Mouse (Mus musculus): Measurements from ENCODE around the gene Palm2. TPM values are rescaled to one million over a fixed set of nuclear protein-coding genes. Genes with fewer than 3 reads are reported as not detected.

Palm2 gene
- polyA plus RNA-seq, 1 experiment: 7.7 TPM

- TF ChIP-seq POLR2A (IDR thresholded peaks at IDR 0.05; ENCODE audit: borderline replicate concordance, extremely low read depth, insufficient read depth, insufficient read length, poor library complexity, severe bottlenecking): no peak
- no peak for TF ChIP-seq CTCF (IDR thresholded peaks at IDR 0.05; ENCODE audit: borderline replicate concordance, extremely low read depth, insufficient read depth, insufficient read length)
- no peak for DNase-seq (ENCODE audit: low read depth)
These were observed 309.4 kb downstream of the Palm2 start for GRCm38 (mm10) chr4:57743325-57743929.

- no peak for DNase-seq (ENCODE audit: low read depth)
- no peak for TF ChIP-seq POLR2A (IDR thresholded peaks at IDR 0.05; ENCODE audit: borderline replicate concordance, extremely low read depth, insufficient read depth, insufficient read length, poor library complexity, severe bottlenecking)
- no peak for TF ChIP-seq CTCF (IDR thresholded peaks at IDR 0.05; ENCODE audit: borderline replicate concordance, extremely low read depth, insufficient read depth, insufficient read length)
These were observed 316.6 kb downstream of the Palm2 start for GRCm38 (mm10) chr4:57750651-57751050.

DNA sequence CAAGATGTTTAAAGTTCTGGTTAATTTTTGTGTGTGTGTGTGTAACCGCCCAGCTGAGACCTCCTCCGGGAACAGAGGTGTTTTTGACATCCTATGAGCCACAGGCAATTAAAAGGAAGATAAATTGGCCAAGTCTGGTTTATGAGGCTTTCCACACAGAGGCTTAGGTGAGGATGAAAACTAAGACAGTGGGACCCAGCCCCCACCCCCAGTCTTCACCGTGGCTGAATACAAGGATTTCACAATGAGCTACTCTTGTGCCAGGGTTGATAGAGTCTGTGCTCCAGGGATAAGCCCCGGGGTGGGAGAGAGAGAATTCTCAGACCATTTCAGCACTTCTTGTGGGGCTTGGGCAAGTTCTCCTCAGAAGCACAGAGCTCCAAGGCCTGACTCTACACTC, 317.0 kb downstream of the Palm2 start:
- TF ChIP-seq POLR2A (IDR thresholded peaks at IDR 0.05; ENCODE audit: borderline replicate concordance, extremely low read depth, insufficient read depth, insufficient read length, poor library complexity, severe bottlenecking) (no peak), CTCF (IDR thresholded peaks at IDR 0.05; ENCODE audit: borderline replicate concordance, extremely low read depth, insufficient read depth, insufficient read length) (no peak)
- no peak for DNase-seq (ENCODE audit: low read depth)

DNA sequence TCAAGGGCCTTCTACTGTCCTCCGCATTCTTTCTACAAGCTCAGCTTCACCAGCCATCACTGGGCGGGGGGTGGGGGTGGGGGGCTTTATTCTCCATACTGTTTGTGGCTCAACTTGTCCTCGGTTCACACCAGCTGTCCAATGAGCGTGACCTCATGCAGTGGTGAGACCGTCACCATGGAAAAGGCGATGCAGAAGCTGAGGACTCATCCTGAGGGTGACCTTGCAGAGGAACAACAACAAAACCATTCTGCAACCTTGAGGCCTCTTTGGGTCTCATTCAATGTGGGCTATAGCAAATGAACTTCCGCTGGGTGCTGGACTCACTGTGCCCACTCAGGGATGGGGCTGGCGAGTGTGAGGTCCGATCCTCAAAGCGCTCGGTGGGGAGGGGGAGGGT, 317.5 kb downstream of the Palm2 start:
- TF ChIP-seq CTCF (IDR thresholded peaks at IDR 0.05; ENCODE audit: borderline replicate concordance, extremely low read depth, insufficient read depth, insufficient read length): no peak
- no peak for TF ChIP-seq POLR2A (IDR thresholded peaks at IDR 0.05; ENCODE audit: borderline replicate concordance, extremely low read depth, insufficient read depth, insufficient read length, poor library complexity, severe bottlenecking)
- no peak for DNase-seq (ENCODE audit: low read depth)

DNA sequence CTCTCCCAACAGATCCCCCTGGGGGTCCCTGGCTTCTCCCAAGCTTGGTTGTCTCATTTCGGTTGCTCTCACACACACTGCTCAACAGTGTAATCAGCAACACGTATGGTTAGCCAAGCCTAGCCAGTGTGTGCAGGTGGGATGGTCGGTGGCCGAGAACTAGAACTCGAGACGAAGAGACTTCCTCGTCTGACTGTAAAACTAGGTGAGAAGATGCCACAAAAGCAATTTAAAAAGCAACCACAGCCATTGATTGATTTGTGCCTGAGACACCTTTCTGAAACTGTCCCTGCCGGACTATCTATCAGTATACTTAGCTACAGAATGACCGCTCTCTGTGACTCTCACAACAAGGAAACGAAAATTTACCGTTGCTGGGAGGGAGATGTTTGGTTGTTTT, 321.0 kb downstream of the Palm2 start:
- no peak for DNase-seq (ENCODE audit: low read depth)
- TF ChIP-seq CTCF (IDR thresholded peaks at IDR 0.05; ENCODE audit: borderline replicate concordance, extremely low read depth, insufficient read depth, insufficient read length) (no peak), POLR2A (IDR thresholded peaks at IDR 0.05; ENCODE audit: borderline replicate concordance, extremely low read depth, insufficient read depth, insufficient read length, poor library complexity, severe bottlenecking) (no peak)

DNA sequence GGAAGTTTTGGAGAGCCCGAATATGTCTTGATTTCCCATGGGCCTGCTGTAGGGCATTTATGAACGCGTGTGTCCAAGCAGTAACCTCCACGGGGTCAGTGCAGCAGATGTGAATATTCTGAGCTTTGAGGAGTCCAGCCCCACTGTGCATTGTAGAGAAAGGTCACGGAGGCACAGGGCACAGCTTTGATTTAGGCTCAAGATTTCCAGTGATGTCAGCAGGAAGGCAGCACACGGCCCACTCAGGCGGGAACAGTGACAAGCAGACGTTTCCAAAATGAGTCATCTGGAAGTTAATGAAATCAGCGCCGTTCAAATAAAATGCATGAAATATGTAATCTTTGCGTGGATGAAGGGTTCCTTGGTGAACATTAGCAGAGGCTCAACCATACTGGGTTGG, 323.9 kb downstream of the Palm2 start:
- peak; percentile 10 for DNase-seq (ENCODE audit: low read depth)
- no peak for TF ChIP-seq CTCF (IDR thresholded peaks at IDR 0.05; ENCODE audit: borderline replicate concordance, extremely low read depth, insufficient read depth, insufficient read length)
- no peak for TF ChIP-seq POLR2A (IDR thresholded peaks at IDR 0.05; ENCODE audit: borderline replicate concordance, extremely low read depth, insufficient read depth, insufficient read length, poor library complexity, severe bottlenecking)

Other genes with a start within 250 kb of the Palm2 start
- 3.1 and 4.9 TPM in 2 replicates for gene Ptpn3, start 132.4 kb upstream of the Palm2 start, polyA plus RNA-seq (2012; rRNA removed)
- gene Pakap, start 133.9 kb downstream of the Palm2 start, polyA plus RNA-seq (2012; rRNA removed): 0.58 and 1.9 TPM in 2 replicates

Measured in brain, embryonic 14.5 days (tissue).